Mouse (Mus musculus) hindbrain, embryonic 11.5 days (tissue): Measurements from ENCODE around the gene Cfap221. TPM values are rescaled to one million over a fixed set of nuclear protein-coding genes. Genes with fewer than 3 reads are reported as not detected.

Experiments
- ATAC-seq: fragments of 200-750 bp; cut with Nextera tagmentation; 2 replicates; pipeline ENCODE4 v1.8.0; 2017; ENCODE audit warnings: mild to moderate bottlenecking, moderate TSS enrichment, moderate library complexity; ENCODE audit not compliant: low FRiP score
- DNase-seq: peaks from one replicate; pipeline ENCODE4 v3.0.0-alpha.2; 2015; ENCODE audit warnings: low spot score
- H3K27ac ChIP-seq: fragments of 300-500 bp; sonication (generic); 2 replicates; pipeline ENCODE4 v1.5.1; 2014; ENCODE audit warnings: mild to moderate bottlenecking, low read depth, low read length
- H3K27me3 ChIP-seq: fragments of 300-500 bp; sonication (generic); 2 replicates; pipeline ENCODE4 v1.6.1; 2014; ENCODE audit warnings: mild to moderate bottlenecking, low read length, moderate library complexity, mixed read lengths; ENCODE audit not compliant: control insufficient read depth, insufficient read depth
- H3K36me3 ChIP-seq: fragments of 300-500 bp; sonication (generic); 2 replicates; pipeline ENCODE4 v1.6.1; 2014; ENCODE audit warnings: mild to moderate bottlenecking, low read length, moderate library complexity, mixed read lengths; ENCODE audit not compliant: control insufficient read depth, insufficient read depth
- H3K4me1 ChIP-seq: fragments of 300-500 bp; sonication (generic); replicated peaks from 2 replicates; pipeline ENCODE4 v1.6.1; 2014; ENCODE audit warnings: low read length, mixed read lengths; ENCODE audit not compliant: control insufficient read depth, insufficient read depth
- H3K4me2 ChIP-seq: fragments of 300-500 bp; sonication (generic); replicated peaks from 2 replicates; pipeline ENCODE4 v1.6.1; 2014; ENCODE audit warnings: mild to moderate bottlenecking, low read depth, low read length
- H3K4me3 ChIP-seq: fragments of 300-500 bp; sonication (generic); 2 replicates; pipeline ENCODE4 v1.5.1; 2014; ENCODE audit warnings: low read depth, low read length
- H3K9ac ChIP-seq: fragments of 300-500 bp; sonication (generic); 2 replicates; pipeline ENCODE4 v1.6.1; 2014; ENCODE audit warnings: low read depth, low read length
- H3K9me3 ChIP-seq: fragments of 300-500 bp; sonication (generic); 2 replicates; pipeline ENCODE4 v1.6.1; 2016; ENCODE audit warnings: low read length; ENCODE audit not compliant: control insufficient read depth
- WGBS: fragments of 180-500 bp; shearing (Covaris S2); extraction: QIAGEN DNeasy Blood & Tissue Kit; methylation state at CpG from one replicate; pipeline ENCODE4 v1.1.7; 2014; 5-methylcytosine and 5-hydroxymethylcytosine counted together
- polyA plus RNA-seq: library from polyadenylated mRNA; unstranded; fragments of >200 nt; fragmentation: Nextera tagmentation; extraction: Ambion mirVana; gene quantifications from 2 replicates; pipeline ENCODE4 v1.2.1, GENCODE M21; 2014

Gene Cfap221
- polyA plus RNA-seq, 1 experiment from 2014 or later = 0.20 TPM

- ATAC-seq = no peak
- H3K9me3 ChIP-seq = no peaks in the 10 kb centered on the region
- no peaks in the 10 kb centered on the region for H3K27me3 ChIP-seq
- 86% methylated on average over 2 of the region's 2 CpGs for WGBS
- H3K4me3 ChIP-seq = no peak overlapping the region
- H3K4me2 ChIP-seq = no peak overlapping the region
- H3K27ac ChIP-seq = no peak overlapping the region
- no peak overlapping the region for H3K9ac ChIP-seq
- no peaks in the 10 kb centered on the region for H3K4me1 ChIP-seq
- no peak for DNase-seq
- H3K36me3 ChIP-seq = no peaks in the 10 kb centered on the region
These were observed 19.2 kb upstream of the Cfap221 start for GRCm38 (mm10) chr1:120016240-120016639.

DNA sequence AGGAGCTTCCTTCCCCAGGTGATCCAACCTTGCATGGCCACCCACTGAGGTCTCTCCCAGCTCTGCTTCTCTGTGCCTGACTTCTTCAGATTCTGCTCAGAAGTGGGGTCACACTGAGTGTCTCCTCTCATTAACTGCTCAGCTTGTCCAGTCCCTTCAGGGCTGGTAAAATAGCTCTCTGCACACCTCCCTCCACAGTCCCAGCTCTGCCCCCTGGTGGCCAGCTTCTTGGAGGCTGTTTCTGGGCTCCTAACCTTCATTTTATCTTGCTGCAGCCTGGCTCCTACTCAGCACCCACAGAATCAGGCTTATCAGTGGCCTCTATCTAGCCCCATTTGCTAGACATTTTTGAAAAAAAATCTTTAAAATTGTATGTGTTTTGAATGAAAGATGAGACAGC, 16.1 kb upstream of the Cfap221 start:
- H3K9me3 ChIP-seq = no peaks in the 10 kb centered on the region
- DNase-seq = peak; percentile 82
- no peak overlapping the region for H3K4me3 ChIP-seq
- no peaks in the 10 kb centered on the region for H3K36me3 ChIP-seq
- no peak overlapping the region for H3K9ac ChIP-seq
- H3K4me1 ChIP-seq = no peaks in the 10 kb centered on the region
- no peak overlapping the region for H3K27ac ChIP-seq
- ATAC-seq = peak; percentile 44; the same call in 1 of the 2 replicates
- no peak overlapping the region for H3K4me2 ChIP-seq
- H3K27me3 ChIP-seq = peaks cover 7% of the 10 kb centered on the region

- H3K27me3 ChIP-seq = peaks cover 9% of the 10 kb centered on the region
- H3K4me1 ChIP-seq = no peaks in the 10 kb centered on the region; the same call in 1 of the 2 replicates
- DNase-seq (no peak), ATAC-seq (no peak)
- no peaks in the 10 kb centered on the region for H3K9me3 ChIP-seq
- 78% methylated on average over 12 of the region's 12 CpGs for WGBS
- no peak overlapping the region for H3K9ac ChIP-seq
- H3K27ac ChIP-seq = no peak overlapping the region
- H3K4me3 ChIP-seq = no peak overlapping the region
- no peak overlapping the region for H3K4me2 ChIP-seq
- H3K36me3 ChIP-seq = no peaks in the 10 kb centered on the region
These were observed 15.6 kb upstream of the Cfap221 start for GRCm38 (mm10) chr1:120012638-120013037.

GRCm38 (mm10) chr1:120007851-120008588, 11.0 kb upstream of the Cfap221 start:
- H3K9ac ChIP-seq = no peak overlapping the region; the same call in 1 of the 2 replicates
- ATAC-seq = no peak
- no peak overlapping the region for H3K27ac ChIP-seq
- peak overlapping the region; percentile 79 for H3K4me2 ChIP-seq
- DNase-seq = peak; percentile 4
- no peaks in the 10 kb centered on the region for H3K36me3 ChIP-seq
- no peaks in the 10 kb centered on the region for H3K9me3 ChIP-seq
- peaks cover 9% of the 10 kb centered on the region for H3K27me3 ChIP-seq
- H3K4me3 ChIP-seq = peak overlapping the region; percentile 40; the same call in 1 of the 2 replicates
- no peaks in the 10 kb centered on the region; the same call in 1 of the 2 replicates for H3K4me1 ChIP-seq
- 26% methylated on average over 11 of the region's 11 CpGs for WGBS

- H3K4me3 ChIP-seq = peak within 1 kb of the TSS; percentile 40
- peak within 1 kb of the TSS; percentile 63 for H3K9ac ChIP-seq
- WGBS = under 1% methylated on average over 39 of the region's 39 CpGs
- DNase-seq (peak; percentile 70), ATAC-seq (peak; percentile 92)
- peaks cover 9% of the 10 kb centered on the region for H3K27me3 ChIP-seq
- H3K27ac ChIP-seq = no peak within 1 kb of the TSS
- H3K4me1 ChIP-seq = no peaks in the 10 kb centered on the region; the same call in 1 of the 2 replicates
- H3K4me2 ChIP-seq = peak within 1 kb of the TSS; percentile 79
- no peaks in the 10 kb centered on the region for H3K9me3 ChIP-seq
- H3K36me3 ChIP-seq = no peaks in the 10 kb centered on the region
These were observed 10.1 kb upstream of the Cfap221 start, which contains the start of gene Sctr for GRCm38 (mm10) chr1:120006844-120007790. Gene Sctr (plus strand): TSS chr1:120006894.

DNA sequence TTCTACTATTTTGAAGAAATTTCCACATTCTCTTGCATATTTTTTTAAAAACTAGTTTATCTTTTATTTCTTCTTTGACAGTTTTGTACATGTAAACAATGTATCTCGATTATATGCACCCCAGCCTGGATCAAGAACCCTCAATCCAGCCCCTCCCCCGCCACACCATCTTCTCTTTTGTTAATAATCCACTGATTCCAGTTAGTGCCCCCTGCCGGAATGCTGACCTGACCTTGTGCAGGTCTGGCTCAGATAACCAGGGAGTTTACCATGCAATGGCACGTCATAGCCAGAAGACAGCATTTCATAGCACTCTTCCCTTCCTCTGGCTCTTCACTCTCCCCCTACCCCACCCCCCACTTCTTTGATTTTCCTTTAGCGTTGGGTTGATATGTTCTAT, 610 bp upstream of the Cfap221 start:
- 29% methylated on average over 5 of the region's 5 CpGs for WGBS
- Histone ChIP-seq H3K27me3 (no peaks in the 10 kb centered on the region), H3K4me2 (peak overlapping the region; percentile 46), H3K36me3 (no peaks in the 10 kb centered on the region), H3K4me3 (no peak overlapping the region), H3K9ac (no peak overlapping the region), H3K27ac (no peak overlapping the region), H3K9me3 (no peaks in the 10 kb centered on the region), H3K4me1 (no peaks in the 10 kb centered on the region)
- DNase-seq = peak; percentile 41
- peak; percentile 55; the same call in 1 of the 2 replicates for ATAC-seq

GRCm38 (mm10) chr1:119986555-119986954, 10.5 kb downstream of the Cfap221 start:
- H3K36me3 ChIP-seq = no peaks in the 10 kb centered on the region
- H3K9me3 ChIP-seq = no peaks in the 10 kb centered on the region
- H3K9ac ChIP-seq = no peak overlapping the region
- no peak overlapping the region for H3K4me3 ChIP-seq
- H3K4me2 ChIP-seq = no peak overlapping the region
- DNase-seq (no peak), ATAC-seq (no peak)
- H3K4me1 ChIP-seq = no peaks in the 10 kb centered on the region
- H3K27ac ChIP-seq = no peak overlapping the region
- 87% methylated on average over 5 of the region's 5 CpGs for WGBS
- no peaks in the 10 kb centered on the region for H3K27me3 ChIP-seq

GRCm38 (mm10) chr1:119975141-119975540, 21.9 kb downstream of the Cfap221 start:
- Histone ChIP-seq H3K4me2 (no peak overlapping the region), H3K27me3 (no peaks in the 10 kb centered on the region), H3K4me1 (no peaks in the 10 kb centered on the region), H3K9me3 (no peaks in the 10 kb centered on the region), H3K4me3 (no peak overlapping the region), H3K27ac (no peak overlapping the region), H3K36me3 (no peaks in the 10 kb centered on the region), H3K9ac (no peak overlapping the region)
- ATAC-seq (no peak), DNase-seq (no peak)
- WGBS = 80% methylated on average over 4 of the region's 4 CpGs
